Mouse (Mus musculus) forebrain, embryonic 12.5 days (tissue): ENCODE measurements around the gene Havcr2. TPM values are rescaled to one million over a fixed set of nuclear protein-coding genes. Genes with fewer than 3 reads are reported as not detected.
"Not testable (repeated sequence)": the region's sequence is repeated elsewhere in the genome, so short reads cannot be mapped to it uniquely, and the experiment has no call there.

Experiments
- ATAC-seq: fragments of 200-750 bp; cut with Nextera tagmentation; 2 replicates; pipeline ENCODE4 v1.8.0; 2017; ENCODE audit warnings: moderate TSS enrichment; ENCODE audit not compliant: low FRiP score
- H3K27ac ChIP-seq: fragments of 300-500 bp; sonication (generic); 2 replicates; pipeline ENCODE4 v1.5.1; 2016; ENCODE audit warnings: mild to moderate bottlenecking
- H3K27me3 ChIP-seq: fragments of 300-500 bp; sonication (generic); 2 replicates; pipeline ENCODE4 v1.6.1; 2016; ENCODE audit warnings: mild to moderate bottlenecking
- H3K36me3 ChIP-seq: fragments of 300-500 bp; sonication (generic); replicated peaks from 2 replicates; pipeline ENCODE4 v1.6.1; 2016; ENCODE audit warnings: mild to moderate bottlenecking
- H3K4me1 ChIP-seq: fragments of 300-500 bp; sonication (generic); 2 replicates; pipeline ENCODE4 v1.6.1; 2016
- H3K4me2 ChIP-seq: fragments of 300-500 bp; sonication (generic); 2 replicates; pipeline ENCODE4 v1.6.1; 2016; ENCODE audit warnings: mild to moderate bottlenecking, moderate library complexity
- H3K4me3 ChIP-seq: fragments of 300-500 bp; sonication (generic); replicated peaks from 2 replicates; pipeline ENCODE4 v1.5.1; 2016; ENCODE audit warnings: mild to moderate bottlenecking
- H3K9ac ChIP-seq: fragments of 300-500 bp; sonication (generic); 2 replicates; pipeline ENCODE4 v1.6.1; 2016; ENCODE audit warnings: mild to moderate bottlenecking
- H3K9me3 ChIP-seq: fragments of 300-500 bp; sonication (generic); 2 replicates; pipeline ENCODE4 v1.6.1; 2016
- WGBS: fragments of 180-500 bp; shearing (Covaris S2); methylation state at CpG from one replicate; pipeline ENCODE4 v1.1.7; 2016; 5-methylcytosine and 5-hydroxymethylcytosine counted together
- polyA plus RNA-seq: library from polyadenylated mRNA; unstranded; fragments of >200 nt; fragmentation: Nextera tagmentation; extraction: Ambion mirVana; gene quantifications from 2 replicates; pipeline ENCODE4 v1.2.1, GENCODE M21; 2016

The Havcr2 gene
- polyA plus RNA-seq, 1 experiment from 2014 or later, result not detected

DNA sequence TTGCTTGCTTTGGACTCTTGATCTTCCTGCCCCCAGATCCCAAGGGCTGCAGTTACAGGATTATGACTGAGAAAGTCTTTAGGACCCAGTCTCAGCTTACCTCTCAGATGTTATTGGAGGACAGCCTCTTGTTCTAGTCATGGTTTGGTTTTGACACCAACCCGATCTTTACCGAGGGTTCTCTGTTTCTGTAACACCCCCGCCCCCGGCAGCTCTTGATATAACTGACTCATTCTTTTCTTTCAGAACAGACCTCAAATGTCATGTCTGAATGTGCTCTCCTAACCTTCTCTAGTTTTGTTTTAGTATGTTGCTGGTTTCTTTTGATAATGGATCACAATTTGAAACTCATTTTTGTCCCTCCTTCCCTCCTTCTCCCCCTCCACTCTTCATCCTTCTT is 19.5 kb downstream of the Havcr2 start:
- no peak overlapping the region for H3K4me3 ChIP-seq
- H3K27ac ChIP-seq, result no peak overlapping the region
- H3K4me2 ChIP-seq, result no peak overlapping the region
- no peaks in the 10 kb centered on the region for H3K9me3 ChIP-seq
- no peaks in the 10 kb centered on the region for H3K4me1 ChIP-seq
- H3K27me3 ChIP-seq, result no peaks in the 10 kb centered on the region
- no peak for ATAC-seq
- no peak overlapping the region for H3K9ac ChIP-seq
- no peaks in the 10 kb centered on the region for H3K36me3 ChIP-seq
- WGBS, result 95% methylated on average over 4 of the region's 4 CpGs

DNA sequence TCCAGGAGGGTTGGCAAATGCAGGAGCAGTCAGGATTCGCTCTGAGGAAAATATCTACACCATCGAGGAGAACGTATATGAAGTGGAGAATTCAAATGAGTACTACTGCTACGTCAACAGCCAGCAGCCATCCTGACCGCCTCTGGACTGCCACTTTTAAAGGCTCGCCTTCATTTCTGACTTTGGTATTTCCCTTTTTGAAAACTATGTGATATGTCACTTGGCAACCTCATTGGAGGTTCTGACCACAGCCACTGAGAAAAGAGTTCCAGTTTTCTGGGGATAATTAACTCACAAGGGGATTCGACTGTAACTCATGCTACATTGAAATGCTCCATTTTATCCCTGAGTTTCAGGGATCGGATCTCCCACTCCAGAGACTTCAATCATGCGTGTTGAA is 24.6 kb downstream of the Havcr2 start:
- H3K36me3 ChIP-seq, result no peaks in the 10 kb centered on the region
- WGBS, result 90% methylated on average over 9 of the region's 9 CpGs
- no peak overlapping the region for H3K9ac ChIP-seq
- no peaks in the 10 kb centered on the region for H3K4me1 ChIP-seq
- no peaks in the 10 kb centered on the region for H3K9me3 ChIP-seq
- H3K27ac ChIP-seq, result no peak overlapping the region
- no peaks in the 10 kb centered on the region for H3K27me3 ChIP-seq
- H3K4me3 ChIP-seq, result no peak overlapping the region
- H3K4me2 ChIP-seq, result no peak overlapping the region
- ATAC-seq, result no peak

DNA sequence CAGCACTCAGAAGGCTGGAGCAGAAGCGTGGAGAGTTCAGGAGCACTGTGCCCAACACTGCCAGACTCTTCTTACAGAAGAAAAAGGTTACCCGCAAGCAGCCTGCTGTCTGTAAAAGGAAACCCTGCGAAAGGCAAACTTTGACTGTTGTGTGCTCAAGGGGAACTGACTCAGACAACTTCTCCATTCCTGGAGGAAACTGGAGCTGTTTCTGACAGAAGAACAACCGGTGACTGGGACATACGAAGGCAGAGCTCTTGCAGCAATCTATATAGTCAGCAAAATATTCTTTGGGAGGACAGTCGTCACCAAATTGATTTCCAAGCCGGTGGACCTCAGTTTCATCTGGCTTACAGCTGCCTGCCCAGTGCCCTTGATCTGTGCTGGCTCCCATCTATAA is 25.8 kb downstream of the Havcr2 start:
- Histone ChIP-seq H3K36me3 (no peaks in the 10 kb centered on the region), H3K4me1 (no peaks in the 10 kb centered on the region), H3K27ac (no peak overlapping the region), H3K27me3 (no peaks in the 10 kb centered on the region), H3K4me2 (no peak overlapping the region), H3K9ac (no peak overlapping the region), H3K4me3 (no peak overlapping the region), H3K9me3 (no peaks in the 10 kb centered on the region)
- ATAC-seq, result no peak
- 88% methylated on average over 7 of the region's 7 CpGs for WGBS

GRCm38 (mm10) chr11:46488231-46488630 is 33.5 kb downstream of the Havcr2 start:
- H3K4me3 ChIP-seq, result no peak overlapping the region
- H3K27ac ChIP-seq, result no peak overlapping the region
- no peaks in the 10 kb centered on the region for H3K4me1 ChIP-seq
- no peak overlapping the region for H3K9ac ChIP-seq
- H3K36me3 ChIP-seq, result no peaks in the 10 kb centered on the region
- H3K4me2 ChIP-seq, result no peak overlapping the region
- no peak for ATAC-seq
- no peaks in the 10 kb centered on the region for H3K27me3 ChIP-seq
- WGBS, result 8% methylated on average over 1 of the region's 1 CpGs
- H3K9me3 ChIP-seq, result no peaks in the 10 kb centered on the region

DNA sequence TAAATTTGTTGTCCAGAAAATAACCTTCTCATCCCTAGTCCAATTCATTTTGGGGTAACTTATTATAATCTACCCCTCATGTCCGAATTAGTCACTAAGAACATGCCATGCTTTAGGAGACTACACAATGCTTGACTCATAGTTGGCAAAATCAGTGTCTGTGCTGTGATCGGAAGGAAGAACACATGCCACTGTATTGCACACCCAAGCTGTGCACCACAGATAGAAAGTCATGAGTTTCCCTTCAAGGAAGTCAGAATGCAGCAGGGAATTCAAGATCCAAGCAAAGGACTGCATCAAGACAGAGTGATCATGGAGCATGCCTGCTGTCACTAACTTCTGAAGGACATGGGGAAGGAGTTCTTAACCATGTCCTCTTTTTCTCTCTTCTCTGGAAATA is 33.9 kb downstream of the Havcr2 start:
- no peak overlapping the region for H3K4me2 ChIP-seq
- H3K9ac ChIP-seq, result no peak overlapping the region
- no peaks in the 10 kb centered on the region for H3K36me3 ChIP-seq
- no peaks in the 10 kb centered on the region for H3K4me1 ChIP-seq
- 88% methylated on average over 2 of the region's 2 CpGs for WGBS
- H3K27ac ChIP-seq, result no peak overlapping the region
- no peak overlapping the region for H3K4me3 ChIP-seq
- no peaks in the 10 kb centered on the region for H3K27me3 ChIP-seq
- no peaks in the 10 kb centered on the region for H3K9me3 ChIP-seq
- ATAC-seq, result no peak

- H3K36me3 ChIP-seq, result no peaks in the 10 kb centered on the region
- no peaks in the 10 kb centered on the region for H3K9me3 ChIP-seq
- H3K4me3 ChIP-seq, result no peak overlapping the region
- no peaks in the 10 kb centered on the region for H3K27me3 ChIP-seq
- H3K4me1 ChIP-seq, result no peaks in the 10 kb centered on the region
- no peak overlapping the region for H3K27ac ChIP-seq
- H3K4me2 ChIP-seq, result no peak overlapping the region
- no peak for ATAC-seq
- 79% methylated on average over 3 of the region's 3 CpGs for WGBS
- H3K9ac ChIP-seq, result no peak overlapping the region
Observed at GRCm38 (mm10) chr11:46507146-46507545, 52.4 kb downstream of the Havcr2 start.

DNA sequence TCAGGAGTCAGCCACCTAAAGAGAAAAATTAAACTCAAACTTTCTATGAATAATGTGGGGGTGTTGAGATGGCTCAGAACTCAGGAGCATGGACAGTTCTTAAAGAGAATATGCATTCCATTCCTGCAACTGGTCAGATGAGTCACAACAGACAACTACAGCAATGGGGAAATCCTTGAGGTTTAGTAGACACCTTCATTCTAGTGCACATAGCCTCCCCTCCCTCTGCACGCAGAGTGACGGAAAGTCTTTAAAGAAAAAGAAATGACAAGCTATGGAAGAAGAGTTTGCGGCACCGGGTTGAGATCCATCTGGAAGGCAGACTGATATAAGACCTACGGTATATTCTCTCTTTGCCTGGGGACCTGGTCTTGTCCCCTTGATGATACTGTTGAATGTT is 55.2 kb downstream of the Havcr2 start:
- Histone ChIP-seq H3K9me3 (no peaks in the 10 kb centered on the region), H3K4me1 (no peaks in the 10 kb centered on the region), H3K4me2 (no peak overlapping the region), H3K27ac (no peak overlapping the region), H3K4me3 (no peak overlapping the region), H3K36me3 (no peaks in the 10 kb centered on the region), H3K27me3 (no peaks in the 10 kb centered on the region), H3K9ac (no peak overlapping the region)
- no peak for ATAC-seq
- WGBS, result 93% methylated on average over 5 of the region's 5 CpGs

- H3K4me2 ChIP-seq, H3K27ac ChIP-seq, H3K9me3 ChIP-seq, ATAC-seq, H3K4me3 ChIP-seq, H3K9ac ChIP-seq, H3K36me3 ChIP-seq, H3K4me1 ChIP-seq, H3K27me3 ChIP-seq: not testable (repeated sequence)
- WGBS, result 85% methylated on average over 5 of the region's 5 CpGs
Observed at GRCm38 (mm10) chr11:46521341-46521740, 66.6 kb downstream of the Havcr2 start.

GRCm38 (mm10) chr11:46522719-46523118 is 68.0 kb downstream of the Havcr2 start:
- Histone ChIP-seq H3K27ac (no peak overlapping the region), H3K27me3 (no peaks in the 10 kb centered on the region), H3K4me1 (no peaks in the 10 kb centered on the region), H3K4me3 (no peak overlapping the region), H3K9ac (no peak overlapping the region), H3K36me3 (no peaks in the 10 kb centered on the region), H3K9me3 (no peaks in the 10 kb centered on the region), H3K4me2 (no peak overlapping the region)
- ATAC-seq, result no peak
- 89% methylated on average over 3 of the region's 3 CpGs for WGBS

- H3K27me3 ChIP-seq, result no peaks in the 10 kb centered on the region
- no peak within 1 kb of the TSS for H3K4me2 ChIP-seq
- no peak within 1 kb of the TSS for H3K9ac ChIP-seq
- H3K4me1 ChIP-seq, result no peaks in the 10 kb centered on the region
- no peak for ATAC-seq
- no peak within 1 kb of the TSS for H3K27ac ChIP-seq
- 86% methylated on average over 2 of the region's 2 CpGs for WGBS
- no peaks in the 10 kb centered on the region for H3K9me3 ChIP-seq
- no peaks in the 10 kb centered on the region for H3K36me3 ChIP-seq
- no peak within 1 kb of the TSS for H3K4me3 ChIP-seq
Observed at GRCm38 (mm10) chr11:46523912-46524311, 69.2 kb downstream of the Havcr2 start, which contains the start of gene Gm12169. Gene Gm12169, plus strand, starts transcription at chr11:46524212.

DNA sequence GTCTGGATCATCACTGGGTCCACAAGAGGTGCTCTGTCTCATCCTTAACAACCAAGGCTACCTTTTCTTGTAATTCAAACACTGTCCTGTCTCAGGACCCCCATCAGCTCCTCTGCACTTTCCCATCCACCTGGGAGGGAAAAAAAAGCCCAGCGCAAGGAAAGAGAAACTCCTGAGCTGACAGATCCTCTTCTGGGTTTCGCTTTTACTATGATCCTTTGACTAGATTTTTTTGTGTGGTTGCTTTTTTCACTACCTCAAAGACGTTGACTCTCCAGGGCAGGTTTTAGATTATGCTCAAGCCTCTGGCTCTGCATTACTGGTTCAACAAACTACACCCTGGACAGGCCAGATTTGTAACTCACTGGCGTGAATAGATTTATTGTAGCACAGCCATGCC is 75.4 kb downstream of the Havcr2 start:
- no peak overlapping the region for H3K9ac ChIP-seq
- H3K4me3 ChIP-seq, result no peak overlapping the region
- WGBS, result 82% methylated on average over 4 of the region's 4 CpGs
- H3K36me3 ChIP-seq, result no peaks in the 10 kb centered on the region
- no peak for ATAC-seq
- H3K27me3 ChIP-seq, result no peaks in the 10 kb centered on the region
- H3K27ac ChIP-seq, result no peak overlapping the region
- H3K4me2 ChIP-seq, result no peak overlapping the region
- H3K9me3 ChIP-seq, result no peaks in the 10 kb centered on the region
- H3K4me1 ChIP-seq, result no peaks in the 10 kb centered on the region
